Mouse (Mus musculus): ENCODE data around the gene Celsr1.

DNA sequence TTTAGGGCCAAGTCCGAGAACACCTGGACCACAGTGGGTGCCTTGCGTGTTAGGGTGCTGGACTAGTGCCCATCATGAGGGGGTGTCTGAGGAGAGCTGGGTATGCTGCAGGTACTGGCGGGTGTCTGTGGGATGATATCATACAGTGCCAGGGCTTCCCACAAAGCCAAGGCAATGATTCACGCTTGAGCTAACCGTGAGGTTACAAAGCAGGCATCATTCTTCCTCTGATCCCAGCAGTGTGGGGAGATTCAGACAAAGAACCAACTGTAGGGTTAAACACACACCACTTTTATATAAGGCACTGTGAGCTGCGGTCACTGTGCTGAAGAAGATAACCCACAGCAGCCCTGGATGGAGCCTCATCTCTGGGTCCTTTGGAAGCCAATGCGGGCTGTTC is 67.5 kb downstream of the Celsr1 start:
- no peak for TF ChIP-seq FLI1 (IDR thresholded peaks at IDR 0.05; ENCODE audit: low read length)
- no peak for TF ChIP-seq GATA1 (IDR thresholded peaks at IDR 0.05; ENCODE audit: borderline replicate concordance, low read length)
